In the genomic region with DNA sequence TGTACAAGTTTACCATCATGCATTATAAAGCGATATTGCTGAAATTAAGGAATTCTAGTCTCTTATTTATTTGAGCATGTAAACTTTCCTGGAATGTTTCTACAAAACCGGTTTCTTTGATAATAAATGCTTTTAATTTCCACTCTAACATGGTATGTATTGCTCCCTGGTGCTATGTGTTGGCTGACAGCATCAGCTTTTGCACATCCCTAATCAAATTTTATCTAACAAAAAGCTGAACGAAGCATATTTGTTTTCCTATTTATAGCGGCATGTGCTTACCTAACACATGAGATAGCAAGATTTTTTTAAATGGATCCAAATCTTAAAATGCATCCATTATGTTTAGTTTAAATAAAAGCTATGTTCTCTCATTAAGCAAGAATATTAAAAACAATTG, we compare ENCODE assay signal across 21 mouse cellular contexts.
DNase-seq lines count a peak whose midpoint lies in the region; ATAC-seq and TF ChIP-seq lines count a peak whose summit lies in the region.
"Had no signal": no experiment of that assay in that cellular context is flagged by ENCODE, and none has a peak within 500 bp of the region (broad histone marks: within the 10 kb centered on the region; RNA-seq: fewer than 3 reads in every experiment).

No protein-coding gene starts in this region.

- no peaks in the 10 kb centered on the region for H3K9me3 ChIP-seq in hindbrain, embryonic 13.5 days
- H3K9me3 ChIP-seq in hindbrain, embryonic 10.5 days = no peaks in the 10 kb centered on the region
- H3K9me3 ChIP-seq in neural tube, embryonic 13.5 days = no peaks in the 10 kb centered on the region
- H3K9me3 ChIP-seq in neural tube, embryonic 15.5 days (replicated peaks) = no peaks in the 10 kb centered on the region
- H3K9me3 ChIP-seq: embryonic facial prominence, embryonic 13.5 days; forebrain, embryonic 12.5 days; heart, embryonic 10.5 days had no signal

- no peaks in the 10 kb centered on the region for H3K27me3 ChIP-seq in hindbrain, embryonic 13.5 days
- H3K27me3 ChIP-seq in hindbrain, embryonic 10.5 days (ENCODE audit: insufficient read depth, poor library complexity, severe bottlenecking) = no peaks in the 10 kb centered on the region
- no peaks in the 10 kb centered on the region for H3K27me3 ChIP-seq in neural tube, embryonic 13.5 days
- H3K27me3 ChIP-seq in neural tube, embryonic 15.5 days (replicated peaks) = no peaks in the 10 kb centered on the region
- H3K27me3 ChIP-seq in kidney, adult 2 months (replicated peaks; ENCODE audit: control insufficient read depth, insufficient read depth, low read length) = no peaks in the 10 kb centered on the region
- H3K27me3 ChIP-seq: embryonic facial prominence, embryonic 13.5 days; forebrain, embryonic 12.5 days had no signal

- peak overlapping the region; percentile 45 for H3K4me2 ChIP-seq in hindbrain, embryonic 13.5 days
- H3K4me2 ChIP-seq in neural tube, embryonic 13.5 days = peak overlapping the region; percentile 43
- peak overlapping the region; percentile 53 for H3K4me2 ChIP-seq in neural tube, embryonic 15.5 days
- H3K4me2 ChIP-seq: forebrain, embryonic 12.5 days had no signal

- DNase-seq in hindbrain, embryonic 10.5 days (ENCODE audit: low spot score) = no peak
- DNase-seq in left cerebral cortex, adult 2 months (ENCODE audit: extremely low spot score in 1 of 2, low spot score in 2 of 2) = no peak
- DNase-seq in left cerebral cortex, postnatal 25 days (ENCODE audit: low spot score in 2 of 2) = no peak
- DNase-seq in neural tube, embryonic 10.5 days (ENCODE audit: extremely low spot score, low spot score) = no peak
- DNase-seq in kidney, adult 2 months = no peak
- DNase-seq: adrenal gland, postnatal 10 days; B cell, adult 2 months; cerebellum, adult 11 months; cerebellum, adult 8-10 months; gastrocnemius, postnatal 10 days; heart, adult 18-20 months; heart, postnatal 10 days; heart, postnatal 4 days had no signal

- TF ChIP-seq CTCF in left cerebral cortex, adult 2 months (IDR thresholded peaks at IDR 0.05) = no peak
- no peak for TF ChIP-seq CTCF in kidney, adult 2 months (conservative IDR thresholded peaks at IDR 0.05; ENCODE audit: insufficient read depth, insufficient read length, low read depth, low read length)

- peaks cover 21% of the 10 kb centered on the region for H3K4me1 ChIP-seq in hindbrain, embryonic 13.5 days (replicated peaks)
- H3K4me1 ChIP-seq in hindbrain, embryonic 10.5 days (replicated peaks) = peaks cover 17% of the 10 kb centered on the region
- H3K4me1 ChIP-seq in neural tube, embryonic 13.5 days (replicated peaks) = peaks cover 16% of the 10 kb centered on the region
- peaks cover 14% of the 10 kb centered on the region for H3K4me1 ChIP-seq in neural tube, embryonic 15.5 days
- no peaks in the 10 kb centered on the region for H3K4me1 ChIP-seq in kidney, adult 2 months (ENCODE audit: control insufficient read depth, insufficient read depth, low read length)
- H3K4me1 ChIP-seq: heart, embryonic 10.5 days had no signal

- intact Hi-C loops in left cerebral cortex, adult 2 months (cut with DNase I) = no loop called here
- intact Hi-C loops in left cerebral cortex, postnatal 25 days (cut with DNase I) = no loop called here

- H3K27ac ChIP-seq in hindbrain, embryonic 13.5 days = no peak overlapping the region; the same call in 1 of the 2 replicates
- no peak overlapping the region for H3K27ac ChIP-seq in hindbrain, embryonic 10.5 days
- no peak overlapping the region for H3K27ac ChIP-seq in left cerebral cortex, adult 2 months
- H3K27ac ChIP-seq in neural tube, embryonic 13.5 days (replicated peaks) = peak overlapping the region; percentile 70
- H3K27ac ChIP-seq in neural tube, embryonic 15.5 days (replicated peaks) = no peak overlapping the region
- H3K27ac ChIP-seq in kidney, adult 2 months (ENCODE audit: insufficient read depth, low read depth, low read length) = no peak overlapping the region
- H3K27ac ChIP-seq: embryonic facial prominence, embryonic 13.5 days; forebrain, embryonic 12.5 days; heart, embryonic 10.5 days had no signal

- no peak overlapping the region for H3K4me3 ChIP-seq in hindbrain, embryonic 13.5 days
- H3K4me3 ChIP-seq in hindbrain, embryonic 10.5 days = no peak overlapping the region
- peak overlapping the region; percentile 31 for H3K4me3 ChIP-seq in left cerebral cortex, adult 2 months
- H3K4me3 ChIP-seq in neural tube, embryonic 13.5 days = no peak overlapping the region
- no peak overlapping the region for H3K4me3 ChIP-seq in neural tube, embryonic 15.5 days (replicated peaks)
- no peak overlapping the region for H3K4me3 ChIP-seq in kidney, adult 2 months (ENCODE audit: insufficient read depth, low read depth, low read length)
- H3K4me3 ChIP-seq: embryonic facial prominence, embryonic 13.5 days; forebrain, embryonic 12.5 days; heart, embryonic 10.5 days had no signal

- H3K9ac ChIP-seq in hindbrain, embryonic 13.5 days = 0 out of 2 replicates have a peak overlapping the region, but pooled peaks have one; percentile 39
- H3K9ac ChIP-seq in neural tube, embryonic 13.5 days = no peak overlapping the region
- H3K9ac ChIP-seq in neural tube, embryonic 15.5 days (replicated peaks) = no peak overlapping the region
- H3K9ac ChIP-seq: embryonic facial prominence, embryonic 13.5 days; forebrain, embryonic 12.5 days had no signal

- ATAC-seq in hindbrain, embryonic 13.5 days (ENCODE audit: low FRiP score) = peak; percentile 5; the same call in 1 of the 2 replicates
- peak; percentile 51; the same call in 1 of the 2 replicates for ATAC-seq in neural tube, embryonic 13.5 days (ENCODE audit: low read depth)
- peak; percentile 74; the same call in 1 of the 2 replicates for ATAC-seq in neural tube, embryonic 15.5 days (ENCODE audit: low FRiP score)
- ATAC-seq: CD4-positive, CD25-positive, alpha-beta regulatory T cell, adult 4 months had no signal

- H3K36me3 ChIP-seq in hindbrain, embryonic 13.5 days = no peaks in the 10 kb centered on the region
- H3K36me3 ChIP-seq in hindbrain, embryonic 10.5 days = no peaks in the 10 kb centered on the region
- H3K36me3 ChIP-seq in neural tube, embryonic 13.5 days = no peaks in the 10 kb centered on the region
- no peaks in the 10 kb centered on the region for H3K36me3 ChIP-seq in neural tube, embryonic 15.5 days
- H3K36me3 ChIP-seq in kidney, adult 2 months (ENCODE audit: control insufficient read depth, insufficient read depth, low read length) = no peaks in the 10 kb centered on the region
- H3K36me3 ChIP-seq: embryonic facial prominence, embryonic 13.5 days; forebrain, embryonic 12.5 days; G1E; heart, embryonic 10.5 days had no signal

- no peak for TF ChIP-seq POLR2A in kidney, adult 2 months (IDR thresholded peaks at IDR 0.05; ENCODE audit: low read depth, low read length)

- 74% methylated on average over 4 of the region's 4 CpGs for WGBS in hindbrain, embryonic 13.5 days
- 88% methylated on average over 4 of the region's 4 CpGs for WGBS in hindbrain, embryonic 10.5 days
- 61% methylated on average over 4 of the region's 4 CpGs for WGBS in neural tube, embryonic 13.5 days
- 49% methylated on average over 4 of the region's 4 CpGs for WGBS in neural tube, embryonic 15.5 days
- 89% methylated on average over 4 of the region's 4 CpGs for WGBS in kidney, adult 2 months

Comparison
In these comparisons a context has a peak if more than half of its experiments do, and no peak if none do; other contexts are left out.
1. ATAC-seq: peak in every context shown above with its lines; median percentile 74 in neural tube, embryonic 15.5 days; 51 in neural tube, embryonic 13.5 days; 5 in hindbrain, embryonic 13.5 days.